Mouse (Mus musculus) heart, postnatal 10 days (tissue): ENCODE measurements at regions not wholly inside any gene's neighbourhood (a gene's known extent, or its start where the extent isn't known, plus 50 kb on each side); places are given as distances from the start of the nearest gene placed in this dataset.

Experiments
- DNase-seq, 2 experiments: peaks; one replicate each; pipeline ENCODE4 v3.0.0; 2021
- intact Hi-C: fragments of 180-260 bp; cut with DNase I; formaldehyde crosslinking; loops from one replicate; pipeline ENCODE4 v1.15.1; 2025
- microRNA-seq, 2 experiments: library from miRNA; unstranded; fragments of <30 nt; microRNA quantifications; one replicate each; pipeline ENCODE4 v1.2.0; 2022

GRCm38 (mm10) chr5:141131906-141132305, 109.4 kb upstream of the Sdk1 start:
- intact Hi-C loops, result no loop called here
- no peak for DNase-seq

GRCm38 (mm10) chr5:141136239-141136638, 105.1 kb upstream of the Sdk1 start:
- no peak for DNase-seq
- intact Hi-C loops, result no loop called here

- DNase-seq, result no peak
- intact Hi-C loops, result loop anchor here (1.0 kb wide), 1 partner anchor 21 kb away; no protein-coding TSS in a partner anchor
Measured at GRCm38 (mm10) chr5:141137716-141138115, 103.6 kb upstream of the Sdk1 start.

- DNase-seq, result peak; percentile 45 to 52
- intact Hi-C loops, result no loop called here
Measured at GRCm38 (mm10) chr5:141138771-141139360, 102.4 kb upstream of the Sdk1 start.

- intact Hi-C loops, result no loop called here
- DNase-seq, result no peak
Measured at GRCm38 (mm10) chr5:141139361-141139912, 101.9 kb upstream of the Sdk1 start.

- DNase-seq, result no peak
- intact Hi-C loops, result no loop called here
Measured at GRCm38 (mm10) chr5:141160391-141160790, 80.9 kb upstream of the Sdk1 start.

- intact Hi-C loops, result no loop called here
- DNase-seq, result no peak
Measured at GRCm38 (mm10) chr5:141160956-141161355, 80.3 kb upstream of the Sdk1 start.

GRCm38 (mm10) chr5:141182442-141182841, 58.8 kb upstream of the Sdk1 start:
- DNase-seq, result no peak
- intact Hi-C loops, result no loop called here

GRCm38 (mm10) chr5:141189033-141189432, 52.3 kb upstream of the Sdk1 start:
- intact Hi-C loops, result no loop called here

More at GRCm38 (mm10) chr5:141189033-141189432, 52.3 kb upstream of the Sdk1 start:
- DNase-seq, result no peak

Small RNA genes lying in the stretch of these regions (microRNA-seq; reads per million reads assigned to microRNA genes)
- 0 reads per million in 2 experiments for gene Gm26113
